ENCODE assay signal across 16 mouse cellular contexts in genomic region chr2:93746162-93746561, GRCm38 (mm10).
DNase-seq lines count a peak whose midpoint lies in the region; ATAC-seq and TF ChIP-seq lines count a peak whose summit lies in the region.
"Had no signal": no experiment of that assay in that cellular context is flagged by ENCODE, and none has a peak within 500 bp of the region (broad histone marks: within the 10 kb centered on the region; RNA-seq: fewer than 3 reads in every experiment).

No protein-coding gene starts in this region.

- no peak for TF ChIP-seq CTCF in thymus, adult 2 months (IDR thresholded peaks at IDR 0.05; ENCODE audit: borderline replicate concordance, control insufficient read depth, extremely low read depth, insufficient read depth, low read length, poor library complexity)

- peak; percentile 85 for ATAC-seq in intestine, embryonic 15.5 days
- ATAC-seq in heart, embryonic 11.5 days (replicated peaks; ENCODE audit: insufficient number of reproducible peaks, low FRiP score, low TSS enrichment): no peak
- ATAC-seq: forebrain, embryonic 14.5 days had no signal

- H3K9ac ChIP-seq in intestine, embryonic 15.5 days: no peak overlapping the region
- no peak overlapping the region for H3K9ac ChIP-seq in heart, embryonic 11.5 days (ENCODE audit: low read depth, low read length)
- H3K9ac ChIP-seq: hindbrain, embryonic 14.5 days; kidney, embryonic 15.5 days; liver, embryonic 14.5 days had no signal

- H3K4me1 ChIP-seq in thymus, adult 2 months (replicated peaks; ENCODE audit: control insufficient read depth, insufficient read depth, low read length): peaks cover 7% of the 10 kb centered on the region
- peaks cover 14% of the 10 kb centered on the region; the same call in 1 of the 2 replicates for H3K4me1 ChIP-seq in intestine, embryonic 15.5 days (replicated peaks)
- peaks cover 25% of the 10 kb centered on the region for H3K4me1 ChIP-seq in heart, embryonic 11.5 days (ENCODE audit: control insufficient read depth, insufficient read depth, low read length)

- no peaks in the 10 kb centered on the region for H3K27me3 ChIP-seq in thymus, adult 2 months (ENCODE audit: control insufficient read depth, insufficient read depth, low read length)
- H3K27me3 ChIP-seq in intestine, embryonic 15.5 days (replicated peaks): no peaks in the 10 kb centered on the region
- H3K27me3 ChIP-seq in heart, embryonic 11.5 days (ENCODE audit: control insufficient read depth, insufficient read depth, low read length): no peaks in the 10 kb centered on the region
- H3K27me3 ChIP-seq: CH12.LX; kidney, embryonic 15.5 days had no signal

- no peaks in the 10 kb centered on the region for H3K36me3 ChIP-seq in thymus, adult 2 months (ENCODE audit: control insufficient read depth, insufficient read depth, low read length)
- no peaks in the 10 kb centered on the region for H3K36me3 ChIP-seq in intestine, embryonic 15.5 days
- H3K36me3 ChIP-seq in heart, embryonic 11.5 days (ENCODE audit: control insufficient read depth, insufficient read depth, low read length): no peaks in the 10 kb centered on the region
- H3K36me3 ChIP-seq: kidney, embryonic 15.5 days; midbrain, embryonic 10.5 days had no signal

- no peaks in the 10 kb centered on the region for H3K9me3 ChIP-seq in intestine, embryonic 15.5 days
- H3K9me3 ChIP-seq in heart, embryonic 11.5 days (replicated peaks; ENCODE audit: control insufficient read depth, low read length): no peaks in the 10 kb centered on the region
- H3K9me3 ChIP-seq: kidney, embryonic 15.5 days; midbrain, embryonic 10.5 days had no signal

- no peak for TF ChIP-seq POLR2A in thymus, adult 2 months (IDR thresholded peaks at IDR 0.05; ENCODE audit: control insufficient read depth, extremely low read depth, insufficient read depth, low read length, poor library complexity)

- WGBS in thymus, adult 2 months: 45% methylated on average over 5 of the region's 5 CpGs
- WGBS in intestine, embryonic 15.5 days: 58% methylated on average over 5 of the region's 5 CpGs
- 62% methylated on average over 5 of the region's 5 CpGs for WGBS in heart, embryonic 11.5 days (ENCODE audit: insufficient replicate concordance)

- H3K4me3 ChIP-seq in thymus, adult 2 months (ENCODE audit: control insufficient read depth, insufficient read depth, low read length): no peak overlapping the region
- no peak overlapping the region for H3K4me3 ChIP-seq in intestine, embryonic 15.5 days (replicated peaks)
- no peak overlapping the region for H3K4me3 ChIP-seq in heart, embryonic 11.5 days (ENCODE audit: low read depth, low read length)
- H3K4me3 ChIP-seq: kidney, embryonic 15.5 days; midbrain, embryonic 10.5 days had no signal

- peak; percentile 38 for DNase-seq in thymus, postnatal 0 days (ENCODE audit: low spot score)
- no peak for DNase-seq in thymus, adult 2 months
- DNase-seq in embryo, embryonic 11.5 days (ENCODE audit: low read depth, low spot score): peak; percentile 54
- peak; percentile 64 for DNase-seq in yolk sac, embryonic 10.5 days (ENCODE audit: low spot score)
- DNase-seq in adrenal gland, adult 8-10 months: no peak
- DNase-seq in urinary bladder, postnatal 25 days (ENCODE audit: low spot score): no peak
- DNase-seq: cerebellum, postnatal 25 days; heart, adult 11 months had no signal

- no peak overlapping the region for H3K4me2 ChIP-seq in intestine, embryonic 15.5 days (replicated peaks)
- H3K4me2 ChIP-seq in heart, embryonic 11.5 days: no peak overlapping the region
- H3K4me2 ChIP-seq: hindbrain, embryonic 14.5 days; kidney, embryonic 15.5 days had no signal

- H3K27ac ChIP-seq in thymus, adult 2 months (ENCODE audit: control insufficient read depth, insufficient read depth, low read length): no peak overlapping the region
- no peak overlapping the region for H3K27ac ChIP-seq in intestine, embryonic 15.5 days
- H3K27ac ChIP-seq in heart, embryonic 11.5 days (ENCODE audit: low read depth, low read length): no peak overlapping the region
- H3K27ac ChIP-seq: hindbrain, embryonic 14.5 days; kidney, embryonic 15.5 days; liver, embryonic 14.5 days; midbrain, embryonic 10.5 days had no signal

Comparison
In these comparisons a context has a peak if more than half of its experiments do, and no peak if none do; other contexts are left out.
1. DNase-seq: peak in thymus, postnatal 0 days (single experiment), embryo, embryonic 11.5 days (single experiment) and yolk sac, embryonic 10.5 days (single experiment); none in thymus, adult 2 months (single experiment), adrenal gland, adult 8-10 months (single experiment) and urinary bladder, postnatal 25 days (single experiment).